Mouse (Mus musculus) lung, embryonic 16.5 days (tissue): ENCODE data around the gene Ip6k3. TPM values are rescaled to one million over a fixed set of nuclear protein-coding genes. Genes with fewer than 3 reads are reported as not detected.

Source experiments
- ATAC-seq: fragments of 200-750 bp; cut with Nextera tagmentation; 2 replicates; pipeline ENCODE4 v1.8.0; 2017; ENCODE audit warnings: low read depth, mild to moderate bottlenecking, moderate library complexity
- H3K27ac ChIP-seq: fragments of 300-500 bp; sonication (generic); 2 replicates; pipeline ENCODE4 v1.5.1; 2014; ENCODE audit warnings: mild to moderate bottlenecking, control low read depth, low read length
- H3K27me3 ChIP-seq: fragments of 300-500 bp; sonication (generic); 2 replicates; pipeline ENCODE4 v1.6.1; 2014; ENCODE audit warnings: low read depth, low read length, mixed read lengths; ENCODE audit not compliant: control insufficient read depth, insufficient read depth
- H3K36me3 ChIP-seq: fragments of 300-500 bp; sonication (generic); 2 replicates; pipeline ENCODE4 v1.6.1; 2014; ENCODE audit warnings: low read length; ENCODE audit not compliant: control insufficient read depth, insufficient read depth
- H3K4me1 ChIP-seq: fragments of 300-500 bp; sonication (generic); replicated peaks from 2 replicates; pipeline ENCODE4 v1.6.1; 2014; ENCODE audit warnings: low read length, mixed read lengths; ENCODE audit not compliant: control insufficient read depth, insufficient read depth
- H3K4me2 ChIP-seq: fragments of 300-500 bp; sonication (generic); 2 replicates; pipeline ENCODE4 v1.6.1; 2014; ENCODE audit warnings: low read depth, low read length, control low read depth
- H3K4me3 ChIP-seq: fragments of 300-500 bp; sonication (generic); 2 replicates; pipeline ENCODE4 v1.5.1; 2014; ENCODE audit warnings: mild to moderate bottlenecking, low read length, control low read depth
- H3K9ac ChIP-seq: fragments of 300-500 bp; sonication (generic); 2 replicates; pipeline ENCODE4 v1.6.1; 2014; ENCODE audit warnings: low read length, control low read depth
- H3K9me3 ChIP-seq: fragments of 300-500 bp; sonication (generic); 2 replicates; pipeline ENCODE4 v1.6.1; 2016; ENCODE audit warnings: low read length; ENCODE audit not compliant: control insufficient read depth
- WGBS: fragments of 180-500 bp; shearing (Covaris S2); extraction: QIAGEN DNeasy Blood & Tissue Kit; methylation state at CpG from one replicate; pipeline ENCODE4 v1.1.7; 2014; 5-methylcytosine and 5-hydroxymethylcytosine counted together
- polyA plus RNA-seq: library from polyadenylated mRNA; unstranded; fragments of >200 nt; fragmentation: Nextera tagmentation; extraction: Ambion mirVana; gene quantifications from 2 replicates; pipeline ENCODE4 v1.2.1, GENCODE M21; 2015

The Ip6k3 gene
- polyA plus RNA-seq, 1 experiment from 2014 or later, result 0.16 TPM

- WGBS, result 39% methylated on average over 12 of the region's 12 CpGs
- Histone ChIP-seq H3K4me2 (no peak overlapping the region), H3K9ac (peak overlapping the region; percentile 8; the same call in 1 of the 2 replicates), H3K27me3 (no peaks in the 10 kb centered on the region), H3K4me1 (peaks cover 4% of the 10 kb centered on the region; the same call in 1 of the 2 replicates), H3K36me3 (peaks cover 13% of the 10 kb centered on the region), H3K4me3 (no peak overlapping the region), H3K9me3 (no peaks in the 10 kb centered on the region), H3K27ac (peak overlapping the region; percentile 28)
- peak; percentile 40; the same call in 1 of the 2 replicates for ATAC-seq
Observed at GRCm38 (mm10) chr17:27125185-27125584, 42.4 kb downstream of the Ip6k3 start.

GRCm38 (mm10) chr17:27123813-27124375 lies 43.7 kb downstream of the Ip6k3 start:
- H3K36me3 ChIP-seq, result peaks cover 13% of the 10 kb centered on the region
- H3K9me3 ChIP-seq, result no peaks in the 10 kb centered on the region
- H3K4me2 ChIP-seq, result no peak overlapping the region
- WGBS, result 89% methylated on average over 7 of the region's 7 CpGs
- no peak overlapping the region for H3K4me3 ChIP-seq
- no peak overlapping the region for H3K27ac ChIP-seq
- no peak overlapping the region for H3K9ac ChIP-seq
- no peak for ATAC-seq
- peaks cover 2% of the 10 kb centered on the region; the same call in 1 of the 2 replicates for H3K4me1 ChIP-seq
- no peaks in the 10 kb centered on the region for H3K27me3 ChIP-seq

DNA sequence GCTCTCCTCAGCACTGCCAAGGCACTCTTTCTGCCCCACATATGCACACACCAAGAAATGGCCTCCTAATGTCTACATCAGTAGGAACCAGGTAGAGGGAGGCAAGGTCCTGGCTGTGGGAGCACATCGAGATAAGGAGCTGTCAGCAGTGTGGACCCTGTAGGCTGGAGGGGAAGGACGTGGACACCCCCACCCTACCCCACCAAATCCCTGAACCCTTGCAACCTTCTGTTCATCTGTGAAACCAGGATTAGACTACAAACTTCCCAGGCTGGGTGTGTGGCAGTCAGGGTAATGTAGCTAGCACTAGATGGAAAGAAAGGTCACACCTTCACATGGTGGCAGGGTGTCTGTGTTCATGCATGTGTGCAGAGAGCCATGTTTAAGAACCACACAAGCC lies 44.5 kb downstream of the Ip6k3 start:
- Histone ChIP-seq H3K36me3 (peaks cover 14% of the 10 kb centered on the region), H3K4me3 (no peak overlapping the region), H3K9me3 (no peaks in the 10 kb centered on the region), H3K27me3 (no peaks in the 10 kb centered on the region), H3K4me2 (no peak overlapping the region), H3K9ac (no peak overlapping the region), H3K27ac (no peak overlapping the region), H3K4me1 (peaks cover 2% of the 10 kb centered on the region; the same call in 1 of the 2 replicates)
- no peak for ATAC-seq
- WGBS, result 91% methylated on average over 2 of the region's 2 CpGs

DNA sequence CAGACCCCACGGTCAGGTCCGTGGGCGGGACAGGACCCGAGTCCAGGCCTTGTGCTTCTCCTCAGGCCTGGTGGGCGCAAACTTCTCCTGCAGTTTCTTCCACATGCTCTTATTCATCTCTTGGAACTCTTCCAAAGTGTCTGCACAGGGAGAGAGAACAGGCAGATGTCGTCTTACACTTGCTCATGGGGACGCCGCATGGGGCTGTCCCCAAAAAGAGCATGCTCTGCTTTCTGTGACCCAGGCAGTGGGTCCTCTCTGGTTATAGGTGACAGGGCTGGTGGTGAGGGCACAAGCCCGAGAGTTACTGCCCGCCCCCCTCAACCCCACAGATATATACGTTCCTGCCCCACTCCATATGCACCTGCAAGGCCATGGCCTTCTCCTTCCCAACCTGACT lies 44.9 kb downstream of the Ip6k3 start:
- Histone ChIP-seq H3K36me3 (peaks cover 16% of the 10 kb centered on the region), H3K4me2 (no peak overlapping the region), H3K4me3 (no peak overlapping the region), H3K9ac (no peak overlapping the region), H3K27me3 (no peaks in the 10 kb centered on the region), H3K9me3 (no peaks in the 10 kb centered on the region), H3K27ac (no peak overlapping the region), H3K4me1 (peaks cover 2% of the 10 kb centered on the region; the same call in 1 of the 2 replicates)
- no peak for ATAC-seq
- WGBS, result 81% methylated on average over 11 of the region's 11 CpGs

GRCm38 (mm10) chr17:27121781-27122180 lies 45.8 kb downstream of the Ip6k3 start:
- Histone ChIP-seq H3K9me3 (no peaks in the 10 kb centered on the region), H3K27ac (no peak overlapping the region), H3K4me2 (no peak overlapping the region), H3K4me1 (peaks cover 2% of the 10 kb centered on the region; the same call in 1 of the 2 replicates), H3K36me3 (peaks cover 16% of the 10 kb centered on the region), H3K27me3 (no peaks in the 10 kb centered on the region), H3K4me3 (no peak overlapping the region), H3K9ac (no peak overlapping the region)
- ATAC-seq, result no peak
- WGBS, result 79% methylated on average over 7 of the region's 7 CpGs

DNA sequence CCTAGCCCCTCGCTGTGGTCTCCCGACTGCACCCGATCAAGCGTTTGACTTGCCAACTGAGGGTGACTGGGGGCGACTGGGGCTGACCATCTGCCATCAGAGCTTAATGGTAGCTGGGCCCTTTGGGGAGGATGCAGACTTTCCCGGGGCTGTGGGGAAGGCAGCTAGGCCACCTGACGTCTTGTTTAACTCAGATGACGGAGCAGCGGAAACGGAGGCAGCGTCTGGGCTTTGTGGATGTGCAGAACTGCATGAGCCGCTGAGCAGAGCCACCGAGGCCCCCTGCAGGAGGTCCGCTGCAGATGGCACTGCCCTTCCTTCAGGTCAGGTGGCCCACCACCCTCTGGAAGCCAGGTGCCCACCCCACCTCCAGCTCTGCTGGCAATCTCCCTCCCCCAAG lies 46.3 kb downstream of the Ip6k3 start:
- H3K4me2 ChIP-seq, result no peak overlapping the region
- 58% methylated on average over 14 of the region's 14 CpGs for WGBS

DNA sequence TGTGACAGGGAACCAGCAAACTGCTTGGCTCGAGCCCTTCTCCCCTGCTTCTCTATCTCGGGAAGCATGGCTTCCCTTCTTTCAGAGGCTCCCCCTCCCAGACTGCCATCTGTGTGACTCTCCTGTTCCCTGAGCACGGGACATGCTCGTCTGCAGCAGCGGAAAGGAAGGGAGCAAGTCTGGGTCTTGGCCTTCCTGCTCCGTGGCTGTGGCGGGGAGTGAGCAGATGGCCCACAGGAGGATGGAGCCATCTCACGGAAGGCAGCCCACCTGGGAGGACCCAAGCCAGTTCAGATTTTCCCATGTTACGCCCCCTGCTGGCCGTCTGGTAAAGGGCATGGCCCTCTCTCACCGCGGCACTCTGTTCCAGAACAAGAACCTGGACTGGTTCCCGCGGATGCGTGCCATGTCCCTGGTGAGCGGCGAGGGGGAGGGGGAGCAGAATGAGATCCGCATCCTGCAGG lies 47.0 kb downstream of the Ip6k3 start:
- no peak for ATAC-seq
- Histone ChIP-seq H3K27ac (no peak overlapping the region), H3K36me3 (peaks cover 20% of the 10 kb centered on the region), H3K4me2 (no peak overlapping the region), H3K9me3 (no peaks in the 10 kb centered on the region), H3K9ac (no peak overlapping the region), H3K4me1 (peaks cover 2% of the 10 kb centered on the region; the same call in 1 of the 2 replicates), H3K4me3 (no peak overlapping the region), H3K27me3 (no peaks in the 10 kb centered on the region)
- 11% methylated on average over 18 of the region's 18 CpGs for WGBS

More for the DNA sequence above, 46.3 kb downstream of the Ip6k3 start:
- no peak overlapping the region for H3K9ac ChIP-seq
- H3K27me3 ChIP-seq, result no peaks in the 10 kb centered on the region
- H3K4me3 ChIP-seq, result no peak overlapping the region
- peaks cover 2% of the 10 kb centered on the region; the same call in 1 of the 2 replicates for H3K4me1 ChIP-seq
- ATAC-seq, result no peak
- peaks cover 18% of the 10 kb centered on the region for H3K36me3 ChIP-seq
- no peaks in the 10 kb centered on the region for H3K9me3 ChIP-seq
- no peak overlapping the region for H3K27ac ChIP-seq

DNA sequence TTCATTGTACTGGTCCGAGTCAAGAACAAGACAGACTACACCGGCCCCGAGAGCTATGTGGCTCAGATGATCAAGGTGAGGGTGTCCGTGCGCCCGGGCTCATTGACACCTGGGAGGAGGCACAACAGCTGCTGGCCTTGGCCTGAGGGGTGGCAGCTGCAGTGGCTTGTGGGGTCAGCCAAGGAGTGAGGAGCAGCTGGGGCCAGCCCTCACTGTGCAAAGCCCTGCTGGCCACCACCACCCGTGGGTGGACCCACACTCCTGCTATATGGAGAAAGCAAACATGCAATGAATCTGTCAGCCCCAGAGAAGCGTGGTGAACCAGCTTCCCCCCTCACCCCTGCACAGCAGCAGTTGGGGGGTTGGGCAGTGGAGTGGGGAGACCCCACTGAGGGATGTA lies 47.6 kb downstream of the Ip6k3 start:
- H3K9me3 ChIP-seq, result no peaks in the 10 kb centered on the region
- peaks cover 20% of the 10 kb centered on the region for H3K36me3 ChIP-seq
- no peak overlapping the region for H3K4me3 ChIP-seq
- no peak overlapping the region for H3K9ac ChIP-seq
- WGBS, result 68% methylated on average over 8 of the region's 8 CpGs
- H3K4me1 ChIP-seq, result no peaks in the 10 kb centered on the region; the same call in 1 of the 2 replicates
- no peak for ATAC-seq
- H3K4me2 ChIP-seq, result no peak overlapping the region
- no peak overlapping the region for H3K27ac ChIP-seq
- H3K27me3 ChIP-seq, result no peaks in the 10 kb centered on the region

DNA sequence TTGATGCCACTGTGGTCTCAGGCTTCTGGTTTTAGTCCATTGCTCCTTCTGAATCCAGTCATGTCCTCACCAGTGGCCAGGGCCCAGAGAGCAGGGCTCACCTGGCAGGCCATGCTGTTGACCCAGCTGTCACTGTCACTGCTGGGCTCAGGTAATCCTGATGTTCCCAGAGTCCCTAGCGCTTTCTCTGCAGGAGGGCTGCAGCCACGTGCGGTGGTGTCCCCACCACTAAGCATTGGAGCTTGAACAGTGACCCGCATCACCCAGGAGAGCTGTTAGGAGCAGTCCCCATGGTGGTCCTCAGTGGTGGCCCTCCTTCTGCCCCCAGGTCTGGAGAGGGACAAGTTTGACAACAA lies 48.1 kb downstream of the Ip6k3 start:
- H3K4me2 ChIP-seq, result no peak overlapping the region
- peaks cover 22% of the 10 kb centered on the region for H3K36me3 ChIP-seq
- no peak overlapping the region for H3K4me3 ChIP-seq
- H3K27me3 ChIP-seq, result no peaks in the 10 kb centered on the region
- no peak overlapping the region for H3K27ac ChIP-seq
- no peak for ATAC-seq
- 77% methylated on average over 4 of the region's 4 CpGs for WGBS
- H3K9ac ChIP-seq, result no peak overlapping the region
- H3K9me3 ChIP-seq, result no peaks in the 10 kb centered on the region
- H3K4me1 ChIP-seq, result no peaks in the 10 kb centered on the region; the same call in 1 of the 2 replicates
